ENCODE assay signal across 19 mouse cellular contexts in the genomic region with DNA sequence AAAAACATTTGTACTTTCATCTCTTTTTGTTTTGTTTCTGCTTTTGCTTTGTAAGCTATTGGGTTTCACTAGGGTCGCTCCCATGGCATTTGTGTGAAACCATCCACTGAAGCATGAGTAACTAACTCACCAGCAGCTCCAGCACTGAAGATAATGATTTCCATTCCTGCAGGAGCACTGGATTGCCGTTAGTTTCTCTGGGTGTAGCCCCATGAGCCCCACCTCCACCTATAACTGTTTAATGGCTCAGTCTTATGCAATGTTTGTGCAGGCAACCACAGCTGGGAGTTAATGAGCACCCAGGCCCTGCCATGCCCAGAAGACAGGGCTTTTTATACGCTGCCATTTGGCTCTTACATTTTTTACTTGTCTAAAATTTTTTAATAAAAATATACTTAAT. TPM values are rescaled to one million over a fixed set of nuclear protein-coding genes. Genes with fewer than 3 reads are reported as not detected.
DNase-seq lines count a peak whose midpoint lies in the region; ATAC-seq lines count a peak whose summit lies in the region.
"Had no signal": no experiment of that assay in that cellular context is flagged by ENCODE, and none has a peak within 500 bp of the region (broad histone marks: within the 10 kb centered on the region; RNA-seq: fewer than 3 reads in every experiment).

No protein-coding gene starts in this region.

- no peak overlapping the region for H3K4me2 ChIP-seq in liver, embryonic 11.5 days
- no peak overlapping the region for H3K4me2 ChIP-seq in midbrain, embryonic 14.5 days (ENCODE audit: low read length)
- H3K4me2 ChIP-seq in forebrain, embryonic 15.5 days (replicated peaks) = no peak overlapping the region
- H3K4me2 ChIP-seq: hindbrain, embryonic 13.5 days had no signal

- H3K9me3 ChIP-seq in liver, embryonic 11.5 days (ENCODE audit: control insufficient read depth, low read length) = no peaks in the 10 kb centered on the region
- no peaks in the 10 kb centered on the region for H3K9me3 ChIP-seq in midbrain, embryonic 14.5 days (ENCODE audit: control insufficient read depth, low read length)
- H3K9me3 ChIP-seq in forebrain, embryonic 15.5 days = no peaks in the 10 kb centered on the region
- H3K9me3 ChIP-seq: G1E; hindbrain, embryonic 13.5 days had no signal

- no peaks in the 10 kb centered on the region for H3K36me3 ChIP-seq in liver, embryonic 11.5 days (ENCODE audit: control insufficient read depth, insufficient read depth, low read length)
- H3K36me3 ChIP-seq in midbrain, embryonic 14.5 days (ENCODE audit: control insufficient read depth, insufficient read depth, low read length) = no peaks in the 10 kb centered on the region
- H3K36me3 ChIP-seq in forebrain, embryonic 15.5 days = no peaks in the 10 kb centered on the region
- H3K36me3 ChIP-seq: G1E; hindbrain, embryonic 13.5 days had no signal

- DNase-seq in 3T3-L1 (ENCODE audit: low read depth, low spot score) = peak; percentile 27
- peak; percentile 2 for DNase-seq in forelimb bud, embryonic 11.5 days (ENCODE audit: low read depth, low spot score)
- peak; percentile 4 for DNase-seq in kidney, postnatal 10 days
- DNase-seq in liver, embryonic 11.5 days (ENCODE audit: low spot score) = no peak
- no peak for DNase-seq in midbrain, embryonic 14.5 days
- no peak for DNase-seq in cerebellum, postnatal 25 days
- no peak for DNase-seq in thymus, postnatal 0 days (ENCODE audit: low spot score)
- DNase-seq: adrenal gland, postnatal 36 days; cerebellum, adult 9-11 months; forebrain, postnatal 0 days; heart, adult 18-20 months; left cerebral cortex, postnatal 4 days; lung, postnatal 10 days had no signal

- no peaks in the 10 kb centered on the region for H3K4me1 ChIP-seq in liver, embryonic 11.5 days (replicated peaks; ENCODE audit: control insufficient read depth, insufficient read depth, low read length)
- H3K4me1 ChIP-seq in midbrain, embryonic 14.5 days (ENCODE audit: control insufficient read depth, insufficient read depth, low read length) = no peaks in the 10 kb centered on the region
- H3K4me1 ChIP-seq in forebrain, embryonic 15.5 days = no peaks in the 10 kb centered on the region
- H3K4me1 ChIP-seq: hindbrain, embryonic 13.5 days had no signal

- no peak overlapping the region for H3K4me3 ChIP-seq in liver, embryonic 11.5 days (ENCODE audit: low read depth, low read length)
- no peak overlapping the region for H3K4me3 ChIP-seq in midbrain, embryonic 14.5 days (replicated peaks; ENCODE audit: low read depth, low read length)
- H3K4me3 ChIP-seq in forebrain, embryonic 15.5 days = no peak overlapping the region
- H3K4me3 ChIP-seq: hindbrain, embryonic 13.5 days; myocyte had no signal

- 56% methylated on average over 3 of the region's 3 CpGs for WGBS in liver, embryonic 11.5 days
- WGBS in midbrain, embryonic 14.5 days = 73% methylated on average over 3 of the region's 3 CpGs
- WGBS in forebrain, embryonic 15.5 days = 46% methylated on average over 3 of the region's 3 CpGs

- no peak overlapping the region for H3K9ac ChIP-seq in liver, embryonic 11.5 days (ENCODE audit: low read depth, low read length)
- no peak overlapping the region for H3K9ac ChIP-seq in midbrain, embryonic 14.5 days (replicated peaks; ENCODE audit: low read length)
- no peak overlapping the region for H3K9ac ChIP-seq in forebrain, embryonic 15.5 days (replicated peaks)
- H3K9ac ChIP-seq: forebrain, postnatal 0 days; hindbrain, embryonic 13.5 days had no signal

- no peak overlapping the region for H3K27ac ChIP-seq in liver, embryonic 11.5 days (ENCODE audit: low read depth, low read length)
- H3K27ac ChIP-seq in midbrain, embryonic 14.5 days (replicated peaks; ENCODE audit: low read depth, low read length) = no peak overlapping the region
- H3K27ac ChIP-seq in forebrain, embryonic 15.5 days (replicated peaks) = no peak overlapping the region
- H3K27ac ChIP-seq: hindbrain, embryonic 13.5 days had no signal

- H3K27me3 ChIP-seq in liver, embryonic 11.5 days (replicated peaks; ENCODE audit: control insufficient read depth, insufficient read depth, low read length) = no peaks in the 10 kb centered on the region
- H3K27me3 ChIP-seq in midbrain, embryonic 14.5 days (ENCODE audit: control insufficient read depth, insufficient read depth, low read length) = no peaks in the 10 kb centered on the region
- H3K27me3 ChIP-seq in forebrain, embryonic 15.5 days = no peaks in the 10 kb centered on the region
- H3K27me3 ChIP-seq: hindbrain, embryonic 13.5 days had no signal

- peak; percentile 67; the same call in 1 of the 2 replicates for ATAC-seq in liver, embryonic 11.5 days (replicated peaks; ENCODE audit: low FRiP score)
- no peak for ATAC-seq in midbrain, embryonic 14.5 days (ENCODE audit: low FRiP score, low TSS enrichment)
- no peak for ATAC-seq in forebrain, embryonic 15.5 days (replicated peaks)
- ATAC-seq: forebrain, postnatal 0 days had no signal

RNA-seq across cellular contexts. Expression of gene Wdr49, which starts 11.0 kb away (rescaled TPM):
- polyA plus RNA-seq in liver, embryonic 11.5 days (2014; fragmentation: Nextera tagmentation; extraction: Ambion mirVana) = not detected in 2 replicates
- polyA plus RNA-seq in midbrain, embryonic 14.5 days (2014; fragmentation: Nextera tagmentation; extraction: Ambion mirVana) = 0.16 and 0.53 TPM in 2 replicates
- polyA plus RNA-seq in forebrain, embryonic 15.5 days (2015; fragmentation: Nextera tagmentation; extraction: Ambion mirVana) = not detected in 2 replicates
- 0.08 TPM in 1 of 2 replicates, not detected in the other for polyA plus RNA-seq in thymus, postnatal 0 days (2015; fragmentation: Nextera tagmentation; extraction: Ambion mirVana)
- polyA plus RNA-seq: G1E; heart, embryonic 16.5 days; myocyte; urinary bladder, adult 2 months had no signal

Comparison
In these comparisons a context has a peak if more than half of its experiments do, and no peak if none do; other contexts are left out.
1. DNase-seq: peak in 3T3-L1 (single experiment), forelimb bud, embryonic 11.5 days (single experiment) and kidney, postnatal 10 days (single experiment); none in liver, embryonic 11.5 days (single experiment), midbrain, embryonic 14.5 days (single experiment), cerebellum, postnatal 25 days (0 of 2) and thymus, postnatal 0 days (single experiment).